Mouse (Mus musculus): ENCODE measurements at regions not wholly inside any gene's neighbourhood (a gene's known extent, or its start where the extent isn't known, plus 50 kb on each side); places are given as distances from the start of the nearest gene placed in this dataset.

- no peak for DNase-seq
These were observed 121.2 kb upstream of the Pkdcc start for GRCm38 (mm10) chr17:83093862-83094261.

- DNase-seq, result peak; percentile 44
These were observed 118.6 kb upstream of the Pkdcc start for GRCm38 (mm10) chr17:83096451-83096850.

GRCm38 (mm10) chr17:83097998-83098397 is 117.1 kb upstream of the Pkdcc start:
- DNase-seq, result no peak

- no peak for DNase-seq
These were observed 116.2 kb upstream of the Pkdcc start for GRCm38 (mm10) chr17:83098679-83099413.

DNA sequence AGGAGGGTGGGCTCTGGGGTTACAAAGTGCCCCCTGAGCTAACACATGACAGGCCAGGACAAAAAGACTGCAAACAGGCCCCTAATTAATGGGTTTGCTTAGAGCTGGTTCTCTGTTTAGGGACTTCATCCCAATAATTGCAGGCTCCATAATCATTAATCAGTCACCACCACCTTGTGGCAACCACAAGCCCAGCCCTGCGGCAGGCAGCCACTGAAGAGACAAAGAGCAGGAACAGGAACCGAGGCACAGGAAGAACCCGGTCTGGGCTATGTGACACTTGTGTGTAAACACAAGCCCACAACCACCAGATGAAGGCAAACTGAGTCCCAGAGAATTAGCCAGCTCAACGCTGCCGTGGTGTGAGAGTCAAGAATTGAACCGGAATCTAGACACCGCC is 114.1 kb upstream of the Pkdcc start:
- DNase-seq, result no peak

- DNase-seq, result no peak
These were observed 113.3 kb upstream of the Pkdcc start for GRCm38 (mm10) chr17:83101756-83102155.

DNA sequence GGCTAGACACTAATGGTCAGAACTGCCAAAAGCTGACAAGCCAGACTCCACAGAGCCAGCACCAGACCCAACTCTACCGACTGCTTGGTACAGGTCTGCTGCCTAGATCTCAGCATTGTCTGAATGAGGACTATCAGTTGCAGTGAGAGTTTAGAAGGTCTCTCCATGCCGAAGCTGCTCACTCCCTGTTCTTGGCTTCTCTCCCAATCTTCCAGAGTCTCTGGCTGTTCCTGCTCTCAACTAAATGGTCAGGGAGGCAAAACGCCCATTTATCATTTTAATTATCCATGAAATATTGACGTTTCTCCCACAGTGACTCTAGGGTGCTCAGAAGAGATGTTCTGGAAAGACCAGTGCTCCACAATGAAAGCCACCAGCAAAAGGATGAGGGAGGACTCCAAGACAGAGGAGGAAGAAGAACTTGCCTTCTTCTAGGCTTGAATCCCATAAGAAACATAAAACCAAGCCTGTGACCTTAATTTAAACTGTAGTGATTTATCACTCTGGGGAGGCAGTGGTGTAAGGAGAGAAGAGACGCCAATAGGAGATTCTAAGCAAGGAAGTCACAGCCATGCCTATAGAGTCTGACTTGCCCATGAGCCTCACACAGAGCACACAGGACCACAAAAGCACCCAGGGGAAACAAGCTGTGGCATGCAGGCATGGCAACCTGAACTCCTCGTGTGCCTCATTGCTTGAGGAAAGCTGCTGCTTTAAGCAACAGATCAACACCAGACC is 112.2 kb upstream of the Pkdcc start:
- no peak for DNase-seq

DNA sequence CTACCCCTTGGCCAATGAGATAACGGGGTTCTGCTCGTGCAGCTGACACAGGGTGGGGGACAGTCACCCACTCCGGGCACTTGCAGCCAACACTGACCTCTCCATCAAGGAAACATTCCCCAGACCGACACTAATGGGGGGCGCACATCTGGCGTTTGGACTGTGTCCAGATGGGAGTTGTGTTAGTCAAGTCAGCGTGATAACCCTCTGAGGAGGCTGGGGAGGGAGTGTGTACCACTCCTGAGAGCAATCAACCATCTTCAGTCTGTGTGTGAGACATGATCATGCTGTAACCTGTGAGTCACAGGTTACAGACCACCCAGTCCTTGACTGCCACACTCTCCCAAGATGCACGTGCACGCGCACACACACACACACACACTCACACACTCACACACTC is 106.9 kb upstream of the Pkdcc start:
- DNase-seq, result no peak

DNA sequence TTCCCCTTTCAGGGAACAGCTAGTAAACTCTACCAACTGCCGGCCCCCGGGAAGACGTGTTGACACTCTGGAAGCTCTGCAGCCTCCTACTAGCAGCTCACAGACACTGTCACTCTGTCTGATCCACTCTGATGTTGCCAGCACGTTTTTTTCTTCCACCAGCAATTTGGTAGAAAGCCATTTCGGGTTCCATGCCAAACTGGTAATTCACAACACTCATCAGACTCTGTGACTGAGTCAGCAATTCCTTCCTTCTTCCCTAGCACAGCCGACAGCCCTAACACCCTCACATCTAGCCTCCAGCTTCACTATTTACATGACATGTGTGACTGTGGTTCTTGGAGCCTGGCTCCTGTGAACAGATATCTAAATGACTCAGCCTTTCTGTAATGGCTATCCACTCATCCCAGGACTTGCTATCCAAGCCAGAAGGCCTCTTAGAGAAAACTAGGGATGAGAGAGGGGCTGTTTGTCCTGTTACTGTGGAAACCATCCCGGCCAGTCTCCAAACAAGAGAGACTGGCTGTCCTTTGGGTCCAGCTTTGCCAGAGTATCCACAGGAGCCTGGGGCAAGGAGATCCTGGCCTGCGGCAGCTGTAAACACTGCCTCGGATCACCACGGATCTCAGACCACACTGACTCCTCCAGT is 105.2 kb upstream of the Pkdcc start:
- peak; percentile 57 for DNase-seq

- DNase-seq, result no peak
These were observed 104.5 kb upstream of the Pkdcc start for GRCm38 (mm10) chr17:83110556-83110955.

- DNase-seq, result no peak
These were observed 99.9 kb upstream of the Pkdcc start for GRCm38 (mm10) chr17:83115146-83115545.

DNA sequence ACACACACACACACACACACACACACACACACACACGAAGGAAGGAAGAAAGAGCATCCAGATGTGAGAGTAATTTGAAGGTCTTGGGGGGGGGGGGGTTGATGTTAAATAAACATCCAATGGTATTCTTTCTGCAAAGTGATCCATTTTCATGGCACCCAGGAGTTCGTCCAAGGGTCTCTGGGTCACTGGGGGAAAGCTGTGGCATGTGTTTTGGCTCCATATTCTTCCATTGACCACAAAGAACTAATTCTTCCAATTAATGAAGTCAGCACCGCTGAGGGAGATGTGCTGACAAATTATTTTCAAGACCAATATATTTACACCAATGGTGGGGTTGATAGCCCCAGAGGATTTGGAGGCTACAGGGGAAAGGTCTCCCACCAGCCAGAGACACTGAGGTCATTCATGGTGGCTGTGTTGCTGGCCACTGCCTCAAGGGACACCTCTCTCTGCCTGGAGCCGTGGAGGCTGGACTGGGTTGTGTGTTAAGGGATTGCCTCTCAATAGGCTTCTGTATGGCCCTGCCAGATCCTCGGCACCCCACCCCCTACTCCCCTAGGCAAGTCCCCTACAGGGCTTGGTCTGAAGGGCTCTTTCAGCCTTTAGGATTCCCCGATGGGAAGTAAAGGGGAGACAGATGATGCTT is 99.1 kb upstream of the Pkdcc start:
- no peak for DNase-seq

DNA sequence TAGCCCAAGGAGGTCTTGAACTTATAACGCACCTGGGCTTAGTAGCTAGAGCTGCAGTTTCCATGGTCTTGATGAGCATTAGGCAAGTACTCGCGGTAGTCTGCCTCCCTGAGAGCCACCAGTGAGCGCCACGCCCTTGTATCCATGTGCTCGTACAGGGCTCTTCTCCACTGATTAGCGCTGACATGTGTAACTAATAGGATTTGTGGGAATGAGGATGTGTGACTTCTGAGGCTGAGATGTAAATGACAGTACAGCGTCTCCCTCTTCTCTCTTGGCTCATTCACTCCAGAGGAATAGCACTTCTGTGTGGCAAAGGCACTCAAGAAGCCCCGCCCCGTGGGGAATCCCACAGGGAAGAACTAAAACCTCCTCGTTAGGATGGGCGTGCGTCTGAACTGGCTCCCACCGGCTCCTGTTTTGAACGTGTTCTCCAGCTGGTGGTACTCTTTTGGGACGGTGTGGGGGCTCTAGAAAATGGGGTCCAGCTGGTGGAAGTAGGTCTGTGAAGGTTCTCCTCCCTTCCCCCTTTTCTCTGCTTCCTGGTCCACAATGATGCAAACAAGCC is 94.3 kb upstream of the Pkdcc start:
- DNase-seq, result no peak

- peak; percentile 72 for DNase-seq
These were observed 92.4 kb upstream of the Pkdcc start for GRCm38 (mm10) chr17:83122525-83123280.

DNA sequence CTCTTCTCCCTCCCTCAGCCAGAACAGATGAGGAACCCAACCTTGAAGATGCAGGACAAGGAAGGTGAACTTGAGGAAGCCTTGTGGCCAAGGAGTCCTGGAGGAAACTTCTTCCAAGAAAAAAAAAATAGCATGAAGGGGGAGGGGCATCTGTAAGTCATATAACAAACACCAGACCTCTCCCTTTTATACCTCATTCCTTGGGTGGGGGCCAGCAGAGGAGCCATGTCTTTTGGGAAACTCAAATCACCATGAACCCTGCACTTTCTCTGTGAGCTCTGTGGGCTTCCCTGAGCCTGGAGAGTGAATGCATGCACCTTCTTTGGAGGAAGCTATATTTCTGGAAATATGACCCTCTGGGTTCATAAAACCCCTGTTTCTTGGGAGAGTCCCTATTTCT is 90.0 kb upstream of the Pkdcc start:
- DNase-seq, result no peak

- DNase-seq, result no peak
These were observed 87.2 kb upstream of the Pkdcc start for GRCm38 (mm10) chr17:83127842-83128241.

- no peak for DNase-seq
These were observed 86.1 kb upstream of the Pkdcc start for GRCm38 (mm10) chr17:83128843-83129544.

DNA sequence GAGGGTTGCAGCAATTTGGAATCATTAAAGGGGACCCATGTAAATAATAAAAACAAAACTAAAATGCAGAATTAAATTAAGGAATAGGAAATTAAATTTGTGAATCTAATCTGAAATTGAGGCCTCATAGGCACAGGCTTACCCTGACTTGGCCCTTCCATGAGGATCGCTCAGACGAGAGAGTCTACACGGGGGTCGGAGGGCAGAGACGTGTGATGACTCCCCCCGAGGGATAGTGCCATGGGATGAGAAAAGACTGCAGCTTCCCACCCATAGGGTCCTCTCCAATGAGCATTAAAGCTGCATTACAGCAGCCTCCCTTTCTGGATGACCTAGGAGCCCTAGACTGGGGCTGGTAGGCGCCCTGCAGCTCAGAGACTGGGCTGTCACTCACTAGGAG is 85.4 kb upstream of the Pkdcc start:
- DNase-seq, result no peak

GRCm38 (mm10) chr17:83133201-83133600 is 81.9 kb upstream of the Pkdcc start:
- no peak for DNase-seq

DNA sequence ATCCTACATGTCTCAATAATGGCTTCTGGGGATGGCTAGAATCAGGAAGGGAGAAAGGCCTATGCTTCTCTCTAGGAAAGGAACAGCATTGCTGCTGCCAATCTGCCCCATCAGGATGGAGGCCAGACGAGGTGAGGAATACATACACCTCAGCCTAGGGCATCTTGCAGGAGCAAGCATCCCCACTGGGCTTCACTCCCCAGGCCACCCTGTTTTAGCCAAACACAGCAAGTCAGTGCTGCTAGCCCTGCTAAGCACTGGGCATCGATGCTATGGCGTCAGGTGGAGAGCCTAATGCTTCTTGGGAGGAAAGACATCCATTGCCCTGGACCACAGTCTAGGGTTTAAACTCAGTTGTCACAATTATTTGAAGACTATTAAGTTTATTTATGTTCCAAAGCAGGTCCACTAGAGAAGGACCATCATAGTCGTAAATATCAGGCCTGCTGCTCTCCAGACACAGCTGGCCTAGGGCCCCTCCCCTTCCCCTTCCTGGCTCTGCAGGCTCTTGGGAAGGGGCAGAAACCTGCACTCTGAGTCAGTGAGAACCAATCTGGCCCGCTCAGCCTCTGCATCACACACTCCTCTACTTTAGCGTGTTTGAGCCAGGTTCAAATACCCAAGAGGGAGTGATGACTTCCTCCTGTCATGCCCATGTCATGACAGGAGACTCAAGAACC is 79.5 kb upstream of the Pkdcc start:
- DNase-seq, result no peak

DNA sequence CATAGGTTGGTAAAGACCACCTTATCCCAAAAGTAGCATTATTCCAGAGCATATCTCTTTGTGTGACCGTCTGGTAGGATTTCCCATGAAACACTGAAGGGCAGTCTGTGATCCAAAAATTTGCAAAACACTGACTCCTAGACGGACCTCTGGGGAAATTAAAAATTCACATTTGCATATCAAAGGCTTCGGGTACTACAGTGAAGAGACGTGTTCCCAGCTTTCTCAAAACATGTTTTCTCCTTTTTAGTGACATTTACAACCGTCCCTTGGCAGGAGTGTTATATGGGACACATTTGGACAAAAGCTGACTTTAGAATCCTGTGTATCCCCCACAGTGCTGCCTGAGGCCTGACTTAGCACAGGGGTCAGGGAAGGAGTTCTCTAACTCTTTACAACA is 78.8 kb upstream of the Pkdcc start:
- DNase-seq, result no peak

Data from adrenal gland, postnatal 14 days (tissue).